Mouse (Mus musculus): ENCODE measurements around the gene Ppp2r5b. TPM values are rescaled to one million over a fixed set of nuclear protein-coding genes. Genes with fewer than 3 reads are reported as not detected.
A peak's percentile ranks its signal among the peaks of the same experiment; 100 is the strongest.

Ppp2r5b gene
- polyA plus RNA-seq, 1 experiment from 2014 or later = 27.6 TPM

GRCm38 (mm10) chr19:6276426-6277421 is 41.1 kb upstream of the Ppp2r5b start, which contains the start of gene Ehd1:
Gene Ehd1, plus strand, starts transcription at chr19:6276725.
- ATAC-seq (replicated peaks; ENCODE audit: low FRiP score) = peak; percentile 94
- peak within 1 kb of the TSS; percentile 86 for H3K4me2 ChIP-seq
- peaks cover 11% of the 10 kb centered on the region for H3K36me3 ChIP-seq
- under 1% methylated on average over 106 of the region's 106 CpGs for WGBS
- no peaks in the 10 kb centered on the region for H3K27me3 ChIP-seq
- H3K4me3 ChIP-seq (replicated peaks) = peak within 1 kb of the TSS; percentile 82
- H3K9me3 ChIP-seq (replicated peaks) = no peaks in the 10 kb centered on the region
- H3K9ac ChIP-seq = peak within 1 kb of the TSS; percentile 77
- H3K4me1 ChIP-seq = peaks cover 50% of the 10 kb centered on the region
- peak within 1 kb of the TSS; percentile 86 for H3K27ac ChIP-seq

- H3K4me3 ChIP-seq (replicated peaks) = peak overlapping the region; percentile 82
- H3K9ac ChIP-seq = peak overlapping the region; percentile 51
- peaks cover 51% of the 10 kb centered on the region for H3K4me1 ChIP-seq
- H3K36me3 ChIP-seq = peaks cover 2% of the 10 kb centered on the region; the same call in 1 of the 2 replicates
- H3K9me3 ChIP-seq (replicated peaks) = no peaks in the 10 kb centered on the region
- H3K4me2 ChIP-seq = peak overlapping the region; percentile 86
- peak; percentile 17 for ATAC-seq (replicated peaks; ENCODE audit: low FRiP score)
- WGBS = 6% methylated on average over 15 of the region's 15 CpGs
- peak overlapping the region; percentile 86 for H3K27ac ChIP-seq
- H3K27me3 ChIP-seq = no peaks in the 10 kb centered on the region
Observed at GRCm38 (mm10) chr19:6275740-6276389, 40.2 kb upstream of the Ppp2r5b start.

DNA sequence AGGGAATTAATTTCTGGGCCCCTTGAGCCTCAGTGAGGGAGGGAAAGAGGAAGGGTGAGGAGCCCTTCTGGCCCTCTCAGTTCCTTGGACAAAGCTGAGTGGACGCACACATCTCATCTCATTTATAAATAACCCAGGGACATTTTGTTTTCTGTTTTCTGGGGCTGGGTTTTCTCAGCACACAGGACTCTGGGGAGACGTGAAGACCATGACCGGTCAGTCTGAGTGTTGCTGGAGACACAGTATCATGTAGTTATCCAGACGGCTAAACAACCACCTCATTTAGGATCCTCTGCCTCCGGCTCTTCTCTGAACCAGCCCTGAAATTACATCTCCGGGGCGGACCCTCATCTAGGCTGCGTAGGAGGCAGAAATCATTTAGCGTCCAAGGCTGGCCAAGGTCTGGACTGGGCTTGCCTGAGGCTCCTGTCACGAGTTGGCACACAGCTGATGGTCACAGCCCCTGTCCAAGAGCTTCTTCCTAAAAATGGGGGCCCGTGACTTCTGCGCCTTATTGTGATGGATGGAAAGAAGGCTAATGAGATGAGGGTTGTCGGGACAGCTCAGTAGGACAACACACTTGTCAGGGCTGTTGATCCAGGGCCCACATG is 38.4 kb upstream of the Ppp2r5b start:
- H3K27me3 ChIP-seq = no peaks in the 10 kb centered on the region
- WGBS = 84% methylated on average over 13 of the region's 13 CpGs

DNA sequence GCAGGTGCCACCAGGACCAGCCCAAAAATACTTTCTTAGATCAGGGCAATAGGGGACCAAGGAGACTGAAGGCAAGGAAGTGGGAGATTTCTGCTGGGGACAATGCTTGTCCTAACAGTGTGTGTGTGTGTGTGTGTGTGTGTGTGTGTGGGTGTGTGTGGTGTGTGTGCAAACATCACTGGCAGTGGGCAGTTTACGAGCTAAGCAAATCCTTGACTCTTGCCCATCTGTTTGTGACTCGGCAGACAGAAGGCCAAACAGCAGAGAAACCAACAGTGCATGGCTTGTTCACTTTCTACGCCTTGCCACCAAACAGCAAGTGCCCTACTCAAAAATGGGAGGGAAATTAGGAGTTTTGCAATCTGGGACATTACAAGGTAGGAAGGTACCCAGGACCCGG is 37.9 kb upstream of the Ppp2r5b start:
- no peak overlapping the region for H3K4me3 ChIP-seq (replicated peaks)
- H3K9ac ChIP-seq = no peak overlapping the region
- 68% methylated on average over 4 of the region's 4 CpGs for WGBS
- peaks cover 29% of the 10 kb centered on the region for H3K4me1 ChIP-seq
- H3K4me2 ChIP-seq = no peak overlapping the region
- H3K27ac ChIP-seq = no peak overlapping the region
- no peaks in the 10 kb centered on the region for H3K9me3 ChIP-seq (replicated peaks)
- H3K36me3 ChIP-seq = no peaks in the 10 kb centered on the region
- no peaks in the 10 kb centered on the region for H3K27me3 ChIP-seq
- ATAC-seq (replicated peaks; ENCODE audit: low FRiP score) = no peak

More for the DNA sequence above, 38.4 kb upstream of the Ppp2r5b start:
- no peak overlapping the region for H3K4me2 ChIP-seq
- ATAC-seq (replicated peaks; ENCODE audit: low FRiP score) = no peak
- peaks cover 34% of the 10 kb centered on the region for H3K4me1 ChIP-seq
- H3K9me3 ChIP-seq (replicated peaks) = no peaks in the 10 kb centered on the region
- H3K27ac ChIP-seq = no peak overlapping the region
- H3K9ac ChIP-seq = no peak overlapping the region
- H3K4me3 ChIP-seq (replicated peaks) = no peak overlapping the region
- no peaks in the 10 kb centered on the region; the same call in 1 of the 2 replicates for H3K36me3 ChIP-seq

GRCm38 (mm10) chr19:6272738-6273137 is 37.1 kb upstream of the Ppp2r5b start:
- WGBS = 84% methylated on average over 4 of the region's 4 CpGs
- H3K9me3 ChIP-seq (replicated peaks) = no peaks in the 10 kb centered on the region
- H3K27me3 ChIP-seq = no peaks in the 10 kb centered on the region
- H3K4me3 ChIP-seq (replicated peaks) = no peak overlapping the region
- ATAC-seq (replicated peaks; ENCODE audit: low FRiP score) = no peak
- H3K9ac ChIP-seq = no peak overlapping the region
- H3K4me2 ChIP-seq = no peak overlapping the region
- peaks cover 27% of the 10 kb centered on the region for H3K4me1 ChIP-seq
- no peaks in the 10 kb centered on the region for H3K36me3 ChIP-seq
- H3K27ac ChIP-seq = 0 out of 2 replicates have a peak overlapping the region, but pooled peaks have one; percentile 54

- Histone ChIP-seq H3K4me1 (peaks cover 23% of the 10 kb centered on the region), H3K4me2 (no peak overlapping the region), H3K4me3 (replicated peaks) (no peak overlapping the region), H3K27me3 (no peaks in the 10 kb centered on the region), H3K27ac (0 out of 2 replicates have a peak overlapping the region, but pooled peaks have one; percentile 56), H3K9me3 (replicated peaks) (no peaks in the 10 kb centered on the region), H3K9ac (no peak overlapping the region), H3K36me3 (no peaks in the 10 kb centered on the region)
- WGBS = 65% methylated on average over 7 of the region's 7 CpGs
- ATAC-seq (replicated peaks; ENCODE audit: low FRiP score) = no peak
Observed at GRCm38 (mm10) chr19:6272053-6272452, 36.4 kb upstream of the Ppp2r5b start.

DNA sequence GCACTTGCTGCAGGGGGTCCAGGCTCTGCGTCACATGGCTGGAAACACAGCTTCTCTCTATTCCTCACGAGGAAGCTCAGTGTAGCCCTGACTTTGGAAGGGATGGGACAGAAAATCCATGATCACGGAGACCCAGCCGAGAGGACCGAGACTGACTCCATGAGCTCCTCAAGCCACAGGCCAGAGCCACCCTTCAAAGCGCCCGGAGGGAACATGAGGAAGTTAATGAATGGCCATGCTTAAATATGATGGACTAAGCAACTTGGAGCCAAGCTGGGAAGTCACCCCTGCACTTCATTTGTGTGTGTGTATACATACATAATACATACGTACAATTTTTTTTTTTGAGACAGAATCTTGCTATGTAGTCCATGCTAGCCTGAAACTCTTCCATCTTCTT is 35.5 kb upstream of the Ppp2r5b start:
- Histone ChIP-seq H3K36me3 (no peaks in the 10 kb centered on the region), H3K4me1 (peaks cover 23% of the 10 kb centered on the region), H3K4me3 (replicated peaks) (no peak overlapping the region), H3K9ac (no peak overlapping the region), H3K27ac (0 out of 2 replicates have a peak overlapping the region, but pooled peaks have one; percentile 38), H3K27me3 (no peaks in the 10 kb centered on the region), H3K9me3 (replicated peaks) (no peaks in the 10 kb centered on the region), H3K4me2 (no peak overlapping the region)
- ATAC-seq (replicated peaks; ENCODE audit: low FRiP score) = no peak
- WGBS = 26% methylated on average over 8 of the region's 8 CpGs

- Histone ChIP-seq H3K4me1 (peaks cover 19% of the 10 kb centered on the region), H3K4me2 (no peak overlapping the region), H3K9me3 (replicated peaks) (no peaks in the 10 kb centered on the region), H3K27me3 (no peaks in the 10 kb centered on the region), H3K9ac (no peak overlapping the region), H3K4me3 (replicated peaks) (no peak overlapping the region), H3K27ac (0 out of 2 replicates have a peak overlapping the region, but pooled peaks have one; percentile 38), H3K36me3 (no peaks in the 10 kb centered on the region)
- 63% methylated on average over 9 of the region's 9 CpGs for WGBS
- no peak for ATAC-seq (replicated peaks; ENCODE audit: low FRiP score)
Observed at GRCm38 (mm10) chr19:6270661-6271060, 35.0 kb upstream of the Ppp2r5b start.

DNA sequence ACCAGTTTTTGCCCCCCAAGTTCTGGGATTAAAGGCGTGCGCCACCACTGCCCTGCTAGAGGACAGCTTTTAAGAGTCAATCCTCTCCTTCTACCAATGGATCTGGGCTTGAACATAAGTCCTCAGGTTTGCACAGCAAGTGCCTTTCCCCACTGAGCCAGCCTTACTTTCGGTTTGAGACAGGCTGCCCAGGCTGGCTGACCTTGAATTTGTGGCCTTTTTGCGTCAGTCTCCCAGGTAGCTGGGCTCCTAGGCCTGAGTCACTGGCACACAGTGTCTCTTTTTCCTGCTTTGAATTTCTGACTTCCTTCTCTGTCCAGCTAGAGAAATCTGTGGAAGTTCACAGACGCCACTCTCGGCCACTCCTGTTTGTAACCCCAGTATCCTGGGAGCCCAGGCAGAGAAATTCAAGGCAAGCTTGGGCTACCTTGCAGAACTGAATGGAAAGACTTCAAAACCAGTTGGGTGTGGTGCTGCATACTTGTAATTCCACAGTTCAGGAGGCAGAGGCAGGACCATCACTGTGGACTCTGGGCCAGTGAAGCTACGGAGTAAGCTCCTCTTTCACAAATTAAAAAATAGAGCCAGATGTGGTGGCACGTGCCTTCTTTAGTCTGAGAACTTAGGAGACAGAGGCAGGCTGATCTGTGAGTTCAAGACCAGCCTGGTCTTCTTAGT is 34.3 kb upstream of the Ppp2r5b start:
- no peaks in the 10 kb centered on the region for H3K9me3 ChIP-seq (replicated peaks)
- H3K4me1 ChIP-seq = peaks cover 13% of the 10 kb centered on the region
- H3K27me3 ChIP-seq = no peaks in the 10 kb centered on the region
- no peak overlapping the region for H3K27ac ChIP-seq
- ATAC-seq (replicated peaks; ENCODE audit: low FRiP score) = no peak
- no peak overlapping the region for H3K4me2 ChIP-seq
- 84% methylated on average over 8 of the region's 8 CpGs for WGBS
- H3K4me3 ChIP-seq (replicated peaks) = no peak overlapping the region
- no peaks in the 10 kb centered on the region for H3K36me3 ChIP-seq
- H3K9ac ChIP-seq = no peak overlapping the region

GRCm38 (mm10) chr19:6268670-6269132 is 33.0 kb upstream of the Ppp2r5b start:
- Histone ChIP-seq H3K9me3 (replicated peaks) (no peaks in the 10 kb centered on the region), H3K4me2 (no peak overlapping the region), H3K4me1 (peaks cover 23% of the 10 kb centered on the region), H3K27ac (no peak overlapping the region), H3K9ac (no peak overlapping the region), H3K27me3 (no peaks in the 10 kb centered on the region), H3K36me3 (no peaks in the 10 kb centered on the region), H3K4me3 (replicated peaks) (no peak overlapping the region)
- 79% methylated on average over 7 of the region's 7 CpGs for WGBS
- no peak for ATAC-seq (replicated peaks; ENCODE audit: low FRiP score)

DNA sequence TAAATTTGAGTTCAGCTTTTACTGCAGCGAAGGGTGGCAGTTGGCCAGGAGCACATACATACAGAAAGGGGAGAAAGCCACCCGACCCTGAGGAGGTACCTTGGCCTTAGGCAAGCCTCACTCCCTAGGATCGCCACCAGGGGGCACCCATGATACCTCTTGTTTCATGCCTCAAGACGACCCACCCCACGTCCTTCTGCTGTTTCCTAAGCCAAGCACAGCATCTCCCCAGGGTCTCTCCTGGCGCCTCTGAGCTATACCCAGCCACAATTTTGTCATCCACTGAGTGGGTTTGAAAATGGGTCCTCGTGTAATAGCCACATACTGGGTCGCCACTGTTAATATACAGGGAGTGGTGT is 32.5 kb upstream of the Ppp2r5b start:
- peak; percentile 56; the same call in 1 of the 2 replicates for ATAC-seq (replicated peaks; ENCODE audit: low FRiP score)
- no peak overlapping the region for H3K27ac ChIP-seq
- no peaks in the 10 kb centered on the region for H3K27me3 ChIP-seq
- H3K9me3 ChIP-seq (replicated peaks) = no peaks in the 10 kb centered on the region
- H3K36me3 ChIP-seq = no peaks in the 10 kb centered on the region
- peaks cover 27% of the 10 kb centered on the region for H3K4me1 ChIP-seq
- WGBS = 14% methylated on average over 8 of the region's 8 CpGs
- no peak overlapping the region for H3K4me2 ChIP-seq
- no peak overlapping the region for H3K4me3 ChIP-seq (replicated peaks)
- H3K9ac ChIP-seq = 0 out of 2 replicates have a peak overlapping the region, but pooled peaks have one; percentile 1
